Mouse (Mus musculus): ENCODE data around the gene Gm49384. TPM values are rescaled to one million over a fixed set of nuclear protein-coding genes. Genes with fewer than 3 reads are reported as not detected.
A peak's percentile ranks its signal among the peaks of the same experiment; 100 is the strongest.
"Not testable (repeated sequence)": the region's sequence is repeated elsewhere in the genome, so short reads cannot be mapped to it uniquely, and the experiment has no call there.

Gene Gm49384
- polyA plus RNA-seq, 1 experiment from 2014 or later: 10.0 TPM

DNA sequence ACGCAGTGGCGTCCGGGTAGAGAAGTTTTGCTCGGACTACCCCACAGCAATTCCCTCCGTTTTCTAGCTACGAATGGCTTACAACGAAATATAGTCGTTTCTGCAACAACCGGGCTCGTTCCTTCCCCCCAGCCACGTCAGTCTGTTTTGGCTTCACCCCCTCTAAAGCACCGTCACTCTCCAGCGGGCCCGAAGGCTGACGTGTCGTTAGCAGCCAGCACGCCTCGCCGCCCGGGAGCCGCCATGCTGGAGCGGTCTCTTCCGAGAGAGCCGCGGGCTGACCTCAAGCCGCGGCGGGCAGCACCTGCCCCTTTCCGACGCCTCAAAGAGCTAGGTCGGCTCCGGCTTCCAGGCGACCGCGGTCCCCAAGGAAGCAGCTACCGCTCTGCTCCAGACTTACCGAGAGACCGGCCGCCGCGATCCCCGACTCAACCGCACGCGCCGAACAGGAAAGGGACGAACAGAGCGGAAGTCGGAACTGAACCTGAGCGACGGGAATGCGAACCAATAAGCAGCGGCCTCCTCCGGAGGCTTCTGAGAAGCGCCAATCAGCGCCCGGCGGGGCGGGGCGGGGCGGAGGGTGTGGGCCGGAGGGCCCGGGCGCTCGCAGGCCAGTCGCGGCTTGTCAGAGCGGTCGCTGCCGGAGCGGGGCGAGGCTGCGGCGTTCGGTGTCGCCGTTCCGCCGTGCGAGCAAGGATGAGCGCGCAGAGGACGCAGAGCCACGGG lies 20.3 kb downstream of the Gm49384 start, which contains the start of the genes Rpl36al and Mgat2:
Rpl36al (minus strand) TSS at position 501 of the 726 bp plus-strand sequence.
Mgat2 (plus strand) TSS at position 575 of the 726 bp plus-strand sequence.
- Histone ChIP-seq H3K36me3 (peaks cover 16% of the 10 kb centered on the region), H3K4me1 (replicated peaks) (peaks cover 29% of the 10 kb centered on the region), H3K27ac (replicated peaks) (peak within 1 kb of the TSS; percentile 94), H3K9ac (peak within 1 kb of the TSS; percentile 92), H3K4me2 (peak within 1 kb of the TSS; percentile 80), H3K9me3 (no peaks in the 10 kb centered on the region), H3K4me3 (peak within 1 kb of the TSS; percentile 75), H3K27me3 (no peaks in the 10 kb centered on the region)
- peak; percentile 99 for ATAC-seq (ENCODE audit: low FRiP score, low read depth)
- WGBS: under 1% methylated on average over 84 of the region's 84 CpGs

DNA sequence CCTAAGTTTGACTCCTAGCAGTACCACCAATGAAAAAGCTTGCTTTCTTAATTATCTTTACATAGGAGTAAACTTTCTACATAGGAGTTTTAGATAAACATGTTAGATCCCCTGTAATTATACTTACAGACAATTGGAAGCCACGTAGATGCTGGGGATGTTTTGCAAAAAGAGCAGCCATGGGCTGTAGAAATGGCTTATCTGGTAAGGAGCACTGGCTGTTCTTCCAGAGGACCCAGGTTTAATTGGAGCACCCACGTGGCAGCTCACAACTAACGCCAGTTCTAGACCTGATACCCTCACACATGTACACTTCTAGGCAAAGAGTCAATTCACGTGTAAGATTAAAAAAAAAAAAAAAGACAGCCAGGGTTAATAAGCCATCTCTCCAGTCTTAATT lies 22.3 kb downstream of the Gm49384 start:
- H3K4me3 ChIP-seq: no peak overlapping the region
- no peak overlapping the region for H3K4me2 ChIP-seq
- no peaks in the 10 kb centered on the region for H3K27me3 ChIP-seq
- peaks cover 10% of the 10 kb centered on the region for H3K36me3 ChIP-seq
- 94% methylated on average over 4 of the region's 4 CpGs for WGBS
- peaks cover 19% of the 10 kb centered on the region for H3K4me1 ChIP-seq (replicated peaks)
- no peak for ATAC-seq (ENCODE audit: low FRiP score, low read depth)
- no peak overlapping the region for H3K27ac ChIP-seq (replicated peaks)
- no peaks in the 10 kb centered on the region for H3K9me3 ChIP-seq
- no peak overlapping the region for H3K9ac ChIP-seq

DNA sequence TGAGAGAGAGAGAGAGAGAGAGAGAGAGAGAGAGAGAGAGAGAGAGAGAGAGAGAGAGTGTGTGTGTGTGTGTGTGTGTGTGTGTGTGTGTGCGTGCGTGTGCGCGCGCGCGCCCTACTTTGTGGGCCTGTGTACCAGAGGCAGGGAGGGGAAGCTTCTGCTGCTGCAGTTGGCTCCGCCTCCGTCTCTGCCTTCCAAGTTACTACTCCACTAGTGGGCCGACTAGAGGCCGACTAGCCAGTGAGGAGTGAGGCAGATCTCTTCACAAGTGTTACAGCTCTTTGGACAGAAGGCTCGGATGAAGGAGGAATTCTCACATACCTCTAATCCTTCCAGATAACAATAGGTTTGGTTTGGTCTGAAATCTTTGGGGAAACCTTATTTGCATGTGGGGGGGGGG lies 24.7 kb downstream of the Gm49384 start:
- no peak overlapping the region for H3K4me3 ChIP-seq
- H3K4me2 ChIP-seq: no peak overlapping the region
- no peak for ATAC-seq (ENCODE audit: low FRiP score, low read depth)
- peaks cover 4% of the 10 kb centered on the region; the same call in 1 of the 2 replicates for H3K4me1 ChIP-seq (replicated peaks)
- H3K27me3 ChIP-seq: no peaks in the 10 kb centered on the region
- H3K9me3 ChIP-seq: no peaks in the 10 kb centered on the region
- H3K36me3 ChIP-seq: peaks cover 10% of the 10 kb centered on the region
- H3K27ac ChIP-seq (replicated peaks): no peak overlapping the region
- WGBS: 84% methylated on average over 12 of the region's 12 CpGs
- no peak overlapping the region for H3K9ac ChIP-seq

DNA sequence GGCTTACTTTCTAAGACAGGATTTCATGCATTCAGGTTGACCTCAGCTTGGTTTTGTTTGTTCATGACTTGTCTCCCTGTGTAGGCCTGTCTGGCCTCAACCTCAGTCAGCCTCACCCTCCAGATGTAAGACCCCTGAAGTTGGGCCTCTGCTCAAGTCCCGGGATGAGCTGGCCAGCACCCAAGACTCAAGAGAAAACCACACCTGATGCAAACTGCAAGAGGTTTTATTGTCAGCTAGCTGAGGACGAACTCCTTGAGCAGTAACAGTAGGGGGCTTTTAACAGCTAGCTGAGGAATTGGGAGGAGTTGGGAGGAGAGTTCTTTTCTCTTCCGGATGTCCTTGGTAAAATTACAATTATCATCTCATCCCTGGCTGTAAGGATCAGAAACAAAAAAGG lies 26.5 kb downstream of the Gm49384 start:
- peaks cover 10% of the 10 kb centered on the region for H3K36me3 ChIP-seq
- no peak overlapping the region for H3K9ac ChIP-seq
- no peaks in the 10 kb centered on the region for H3K4me1 ChIP-seq (replicated peaks)
- WGBS: 82% methylated on average over 3 of the region's 3 CpGs
- H3K9me3 ChIP-seq: no peaks in the 10 kb centered on the region
- no peak overlapping the region for H3K27ac ChIP-seq (replicated peaks)
- no peak overlapping the region for H3K4me2 ChIP-seq
- no peak for ATAC-seq (ENCODE audit: low FRiP score, low read depth)
- no peaks in the 10 kb centered on the region for H3K27me3 ChIP-seq
- H3K4me3 ChIP-seq: no peak overlapping the region

DNA sequence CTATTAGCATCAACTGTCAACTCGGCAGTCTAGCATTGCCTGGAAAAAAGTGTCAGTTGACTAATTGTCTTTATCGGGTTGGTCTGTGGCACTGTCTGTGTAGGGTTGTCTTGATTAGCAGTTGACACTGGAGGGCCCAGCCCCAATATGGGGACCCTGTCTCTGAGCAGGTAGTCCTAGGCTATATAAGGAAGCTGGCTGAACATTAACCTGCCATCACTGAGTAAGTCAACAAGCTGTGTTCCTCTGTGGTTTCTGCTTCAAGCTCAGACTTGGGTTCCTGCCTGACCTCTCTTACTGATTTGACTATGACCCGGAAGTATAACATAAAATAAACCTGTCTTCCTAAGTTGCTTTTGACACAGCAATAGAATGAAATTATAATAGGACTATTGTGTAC lies 28.1 kb downstream of the Gm49384 start:
- Histone ChIP-seq H3K9me3 (no peaks in the 10 kb centered on the region), H3K4me3 (no peak overlapping the region), H3K4me2 (no peak overlapping the region), H3K36me3 (no peaks in the 10 kb centered on the region), H3K9ac (no peak overlapping the region), H3K4me1 (replicated peaks) (no peaks in the 10 kb centered on the region), H3K27me3 (no peaks in the 10 kb centered on the region), H3K27ac (replicated peaks) (no peak overlapping the region)
- no peak for ATAC-seq (ENCODE audit: low FRiP score, low read depth)
- 97% methylated on average over 3 of the region's 3 CpGs for WGBS

DNA sequence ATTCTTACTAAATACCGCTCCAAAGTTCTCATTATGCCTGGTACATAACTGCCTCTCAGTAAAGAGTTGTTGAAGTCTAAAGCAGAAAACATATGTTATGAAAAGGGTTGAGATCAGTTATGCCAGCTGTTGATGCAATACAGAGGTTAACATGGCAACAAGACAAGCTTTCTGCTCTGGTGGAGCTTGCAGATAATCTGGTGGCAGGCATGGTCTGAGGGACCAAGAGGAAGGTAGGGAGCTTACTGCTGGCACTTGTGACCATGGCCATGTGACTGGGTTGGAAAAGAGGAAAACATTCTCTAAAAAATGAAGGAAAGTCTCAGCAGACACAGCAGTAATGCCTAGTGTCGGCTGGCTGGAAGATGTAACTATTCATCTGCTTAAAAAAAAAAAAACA lies 32.8 kb downstream of the Gm49384 start:
- no peaks in the 10 kb centered on the region for H3K36me3 ChIP-seq
- ATAC-seq (ENCODE audit: low FRiP score, low read depth): no peak
- H3K9ac ChIP-seq: no peak overlapping the region
- H3K4me3 ChIP-seq: no peak overlapping the region
- H3K9me3 ChIP-seq: no peaks in the 10 kb centered on the region
- 98% methylated on average over 2 of the region's 2 CpGs for WGBS
- no peak overlapping the region for H3K27ac ChIP-seq (replicated peaks)
- H3K4me1 ChIP-seq (replicated peaks): peaks cover 10% of the 10 kb centered on the region
- H3K4me2 ChIP-seq: no peak overlapping the region
- no peaks in the 10 kb centered on the region for H3K27me3 ChIP-seq

DNA sequence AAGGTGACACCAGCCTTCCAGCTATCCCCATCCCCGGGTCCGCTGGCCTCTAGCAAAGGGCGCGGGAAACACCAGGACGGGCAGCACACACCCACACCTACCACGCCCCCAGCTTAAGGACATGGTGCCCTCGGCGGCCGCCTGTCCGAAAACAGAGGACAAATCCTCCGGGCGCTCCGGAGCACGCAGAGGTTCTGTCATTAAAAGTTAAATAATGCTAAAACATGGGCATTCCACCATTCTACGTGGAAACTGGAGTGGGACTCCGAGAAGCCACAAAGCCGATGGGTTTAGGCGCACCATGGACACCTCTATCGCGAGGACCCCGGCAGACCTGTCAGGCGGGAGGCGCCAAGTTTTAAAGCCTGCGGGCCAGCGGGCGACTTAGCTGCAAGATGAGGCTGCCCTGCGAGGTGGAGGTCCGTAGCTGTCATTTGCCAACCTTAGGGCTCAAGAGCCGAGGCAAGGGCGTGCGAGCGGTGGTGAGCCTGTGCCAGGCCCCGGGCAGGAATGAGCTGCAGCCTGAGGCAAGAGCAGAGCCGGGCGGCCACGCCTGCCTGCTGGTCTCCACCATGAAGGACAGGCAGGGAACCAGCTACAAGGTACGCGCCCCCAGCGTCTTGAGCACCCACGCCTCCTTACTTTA lies 35.5 kb downstream of the Gm49384 start, which contains the start of gene Lrr1:
Lrr1 (plus strand) TSS at position 354 of the 646 bp plus-strand sequence.
- peak within 1 kb of the TSS; percentile 95 for H3K4me2 ChIP-seq
- H3K4me1 ChIP-seq (replicated peaks): peaks cover 10% of the 10 kb centered on the region
- peak within 1 kb of the TSS; percentile 77 for H3K27ac ChIP-seq (replicated peaks)
- peak; percentile 94 for ATAC-seq (ENCODE audit: low FRiP score, low read depth)
- H3K9me3 ChIP-seq: no peaks in the 10 kb centered on the region
- no peaks in the 10 kb centered on the region for H3K27me3 ChIP-seq
- peak within 1 kb of the TSS; percentile 63 for H3K9ac ChIP-seq
- peak within 1 kb of the TSS; percentile 66 for H3K4me3 ChIP-seq
- H3K36me3 ChIP-seq: no peaks in the 10 kb centered on the region
- WGBS: under 1% methylated on average over 40 of the region's 40 CpGs

DNA sequence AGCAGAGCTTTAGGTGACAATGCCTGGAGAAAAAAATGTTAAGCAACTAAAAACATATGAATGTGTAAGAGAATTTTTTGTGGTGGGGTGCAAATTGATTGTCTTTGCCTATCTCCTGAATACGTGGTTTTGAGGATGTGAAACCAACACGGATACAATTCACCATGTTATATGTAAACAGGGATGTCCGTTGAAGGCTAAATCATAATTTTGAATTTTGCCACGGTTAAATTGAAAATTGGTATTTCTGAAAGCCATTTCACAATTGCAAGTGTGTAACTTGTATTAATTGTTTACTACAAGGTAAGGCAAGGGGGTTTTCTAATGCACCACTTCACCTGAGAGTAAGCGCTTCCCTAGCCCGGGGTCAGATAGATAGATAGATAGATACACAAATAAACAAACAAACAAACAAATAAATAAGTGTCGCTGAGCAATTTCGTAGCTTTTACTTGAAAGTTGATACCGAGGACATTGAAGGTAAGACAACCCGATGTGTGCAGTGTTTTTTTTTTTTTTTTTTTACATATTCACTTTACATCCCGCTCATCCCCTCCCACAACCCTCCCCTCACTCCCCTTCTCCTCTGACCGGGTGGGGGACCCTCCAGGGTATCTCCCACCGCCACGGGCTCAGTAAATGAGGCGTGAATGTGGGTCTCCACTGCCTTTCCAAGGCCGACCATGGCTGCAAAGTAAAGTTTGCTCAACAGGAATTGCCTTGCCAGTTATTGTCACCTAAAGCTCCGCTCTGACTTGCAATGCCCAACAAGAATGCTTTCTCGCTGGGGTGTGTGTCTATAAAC lies 36.2 kb downstream of the Gm49384 start:
- H3K4me2 ChIP-seq: peak overlapping the region; percentile 95
- H3K27me3 ChIP-seq: no peaks in the 10 kb centered on the region
- H3K27ac ChIP-seq (replicated peaks): peak overlapping the region; percentile 77
- WGBS: 9% methylated on average over 18 of the region's 18 CpGs
- ATAC-seq (ENCODE audit: low FRiP score, low read depth): peak; percentile 74
- peak overlapping the region; percentile 66 for H3K4me3 ChIP-seq
- peak overlapping the region; percentile 63 for H3K9ac ChIP-seq
- no peaks in the 10 kb centered on the region for H3K9me3 ChIP-seq
- no peaks in the 10 kb centered on the region for H3K36me3 ChIP-seq
- H3K4me1 ChIP-seq (replicated peaks): peaks cover 10% of the 10 kb centered on the region

DNA sequence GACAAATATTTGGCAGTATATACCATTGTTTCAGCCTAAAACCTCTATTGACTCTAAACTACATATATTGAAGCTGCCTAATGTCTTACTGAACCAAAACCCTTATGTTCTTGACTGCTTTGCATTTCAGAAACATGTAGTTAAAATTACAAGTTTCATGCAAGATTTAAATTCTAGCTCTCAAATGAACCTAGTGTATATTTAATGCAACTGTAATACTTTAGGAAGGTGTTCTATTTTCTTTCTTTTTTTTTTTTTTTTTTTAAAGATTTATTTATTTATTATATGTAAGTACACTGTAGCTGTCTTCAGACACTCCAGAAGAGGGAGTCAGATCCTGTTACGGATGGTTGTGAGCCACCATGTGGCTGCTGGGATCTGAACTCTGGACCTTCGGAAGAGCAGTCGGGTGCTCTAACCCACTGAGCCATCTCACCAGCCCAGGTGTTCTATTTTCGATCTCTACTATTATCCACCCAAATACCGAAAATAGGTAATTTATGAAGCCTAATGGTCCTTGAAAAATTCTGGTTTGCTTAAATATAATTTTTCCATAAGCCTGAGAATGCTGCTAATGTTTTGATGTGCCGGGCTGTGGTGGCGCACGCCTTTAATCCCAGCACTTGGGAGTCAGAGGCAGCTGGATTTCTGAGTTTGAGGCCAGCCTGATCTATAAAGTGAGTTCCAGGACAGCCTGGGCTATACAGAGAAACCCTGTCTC lies 37.0 kb downstream of the Gm49384 start:
- not testable (repeated sequence) for H3K27ac ChIP-seq (replicated peaks); H3K9ac ChIP-seq; H3K27me3 ChIP-seq; ATAC-seq (ENCODE audit: low FRiP score, low read depth); H3K4me3 ChIP-seq; H3K36me3 ChIP-seq; H3K9me3 ChIP-seq; H3K4me1 ChIP-seq (replicated peaks)
- 69% methylated on average over 8 of the region's 8 CpGs for WGBS
- H3K4me2 ChIP-seq: peak overlapping the region; percentile 95; the same call in 1 of the 2 replicates

DNA sequence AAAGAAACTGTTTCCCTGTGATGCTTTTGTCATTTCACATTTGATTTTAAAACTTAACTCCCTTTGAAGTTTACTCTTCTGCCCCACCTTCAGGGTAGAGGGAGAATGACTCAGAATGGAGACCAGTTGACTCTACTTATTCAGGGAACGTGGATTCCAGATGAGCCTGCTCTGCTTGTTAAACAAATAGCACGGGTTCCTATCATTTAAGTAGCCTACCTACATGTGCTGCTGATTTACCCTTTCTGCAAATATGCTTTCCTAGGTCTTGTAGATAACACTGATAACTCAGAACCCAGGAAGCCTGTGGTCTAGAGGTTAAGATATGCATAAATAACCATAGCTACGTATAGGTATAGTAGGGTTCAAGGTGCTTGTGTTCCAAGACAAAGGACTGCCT lies 39.2 kb downstream of the Gm49384 start:
- ATAC-seq (ENCODE audit: low FRiP score, low read depth): no peak
- Histone ChIP-seq H3K4me2 (no peak overlapping the region), H3K9me3 (no peaks in the 10 kb centered on the region), H3K27me3 (no peaks in the 10 kb centered on the region), H3K36me3 (no peaks in the 10 kb centered on the region), H3K9ac (no peak overlapping the region), H3K4me3 (no peak overlapping the region), H3K4me1 (replicated peaks) (peaks cover 10% of the 10 kb centered on the region), H3K27ac (replicated peaks) (no peak overlapping the region)
- 62% methylated on average over 3 of the region's 3 CpGs for WGBS

DNA sequence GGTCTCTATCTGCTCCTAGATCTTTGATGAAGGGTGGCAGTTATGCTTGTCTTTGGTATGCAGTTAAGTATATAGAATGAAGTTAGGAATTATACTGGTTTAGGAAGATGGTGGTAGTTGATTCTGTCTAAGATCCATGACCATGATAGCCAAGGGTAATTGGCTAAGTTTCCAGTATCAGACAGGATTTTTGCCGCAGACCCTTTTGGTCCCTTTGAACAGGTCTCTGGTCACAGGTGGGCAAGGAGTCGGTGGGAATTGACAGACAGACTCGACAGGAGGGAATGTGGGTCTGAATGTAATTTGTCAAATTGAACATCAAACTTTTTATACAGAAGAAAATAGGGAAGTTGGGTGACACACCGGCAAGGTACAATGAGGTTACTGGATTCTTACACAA lies 40.5 kb downstream of the Gm49384 start:
- H3K36me3 ChIP-seq; H3K4me2 ChIP-seq; H3K9ac ChIP-seq; H3K4me3 ChIP-seq; H3K4me1 ChIP-seq (replicated peaks); H3K9me3 ChIP-seq; H3K27me3 ChIP-seq; H3K27ac ChIP-seq (replicated peaks); ATAC-seq (ENCODE audit: low FRiP score, low read depth): not testable (repeated sequence)
- whole genome bisulfite sequencing: 89% methylated on average over 4 of the region's 4 CpGs

Measured in hindbrain, embryonic 15.5 days (tissue).